In genomic region chr9:106643128-106643527, GRCm38 (mm10) we compare ENCODE assay signal across 9 mouse cellular contexts. TPM values are rescaled to one million over a fixed set of nuclear protein-coding genes. Genes with fewer than 3 reads are reported as not detected.
DNase-seq lines count a peak whose midpoint lies in the region; ATAC-seq and TF ChIP-seq lines count a peak whose summit lies in the region.
"Had no signal": no experiment of that assay in that cellular context is flagged by ENCODE, and none has a peak within 500 bp of the region (broad histone marks: within the 10 kb centered on the region; RNA-seq: fewer than 3 reads in every experiment).

No protein-coding gene starts in this region.

- no peak overlapping the region for H3K4me2 ChIP-seq in heart, postnatal 0 days (ENCODE audit: low read depth, low read length)

- no peak for ATAC-seq in CD4-positive, CD25-positive, alpha-beta regulatory T cell, adult 4 months
- 0 out of 2 replicates have a peak, but pooled peaks have one; percentile 44 for ATAC-seq in heart, postnatal 0 days (ENCODE audit: insufficient read depth, low read depth)

- DNase-seq in CD4-positive, CD25-positive, alpha-beta regulatory T cell, adult 2 months (ENCODE audit: low read depth, low spot score): peak; percentile 77
- DNase-seq in WW6 (ENCODE audit: low read depth, low spot score): peak; percentile 70
- peak; percentile 73 to 86 for DNase-seq in cerebellum, postnatal 4 days (ENCODE audit: low spot score in 2 of 2)
- DNase-seq in heart, postnatal 0 days (ENCODE audit: low spot score): peak; percentile 47
- peak; percentile 61 to 84 for DNase-seq in layer of hippocampus, adult 8-10 months (ENCODE audit: low spot score in 2 of 2)
- peak; percentile 84 for DNase-seq in lung, postnatal 14 days
- peak; percentile 86 for DNase-seq in right cerebral cortex, postnatal 4 days

- peak; percentile 78 for TF ChIP-seq CTCF in heart, postnatal 0 days (IDR thresholded peaks at IDR 0.05; ENCODE audit: low read depth)

- no peak overlapping the region for H3K27ac ChIP-seq in heart, postnatal 0 days (ENCODE audit: low read depth)
- H3K27ac ChIP-seq: macrophage had no signal

- no peak overlapping the region for H3K4me3 ChIP-seq in heart, postnatal 0 days (ENCODE audit: low read depth, low read length)

- no peaks in the 10 kb centered on the region for H3K36me3 ChIP-seq in heart, postnatal 0 days (replicated peaks; ENCODE audit: control insufficient read depth, insufficient read depth, low read length)

- TF ChIP-seq EP300 in heart, postnatal 0 days (IDR thresholded peaks at IDR 0.05; ENCODE audit: low read depth): no peak

- no peaks in the 10 kb centered on the region for H3K4me1 ChIP-seq in heart, postnatal 0 days (ENCODE audit: control insufficient read depth, insufficient read depth)

- 32% methylated on average over 7 of the region's 7 CpGs for WGBS in heart, postnatal 0 days

- H3K9ac ChIP-seq in heart, postnatal 0 days (replicated peaks; ENCODE audit: low read depth, low read length): no peak overlapping the region

- no peaks in the 10 kb centered on the region for H3K9me3 ChIP-seq in heart, postnatal 0 days (replicated peaks; ENCODE audit: control insufficient read depth, low read length)

- 0 out of 2 replicates have a peak, but pooled peaks cover 5% of the 10 kb centered on the region for H3K27me3 ChIP-seq in heart, postnatal 0 days (ENCODE audit: control insufficient read depth, insufficient read depth, low read length)

RNA-seq across cellular contexts. Expression of gene Grm2, which starts 12.8 kb away (rescaled TPM):
- polyA plus RNA-seq in CD4-positive, CD25-positive, alpha-beta regulatory T cell, adult 4 months (2017; shearing (Covaris generic)): not detected
- not detected in 2 replicates for total RNA-seq in heart, postnatal 0 days (2014; rRNA removed; ENCODE audit: low replicate concordance)
- not detected in 2 replicates for polyA plus RNA-seq in heart, postnatal 0 days (2015; fragmentation: Nextera tagmentation; extraction: Ambion mirVana)
- 10 to 100 TPM; 56.9 to 66.6 (median 59.3) TPM for total RNA-seq in layer of hippocampus, adult 8-10 months (2022)
- polyA plus RNA-seq: macrophage had no signal

RNA-seq across cellular contexts. Expression of gene Iqcf6, which starts 16.7 kb away (rescaled TPM):
- not detected for polyA plus RNA-seq in CD4-positive, CD25-positive, alpha-beta regulatory T cell, adult 4 months (2017; shearing (Covaris generic))
- not detected in 2 replicates for total RNA-seq in heart, postnatal 0 days (2014; rRNA removed; ENCODE audit: low replicate concordance)
- polyA plus RNA-seq in heart, postnatal 0 days (2015; fragmentation: Nextera tagmentation; extraction: Ambion mirVana): not detected in 2 replicates
- total RNA-seq in layer of hippocampus, adult 8-10 months (2022): not detected
- polyA plus RNA-seq: macrophage had no signal

RNA-seq across cellular contexts. Expression of gene Tex264, which starts 42.6 kb away (rescaled TPM):
- 10 to 100 TPM; 40.7 to 62.0 TPM for polyA plus RNA-seq in CD4-positive, CD25-positive, alpha-beta regulatory T cell, adult 4 months (2017; shearing (Covaris generic))
- total RNA-seq in heart, postnatal 0 days (2014; rRNA removed; ENCODE audit: low replicate concordance): 30.9 and 122 TPM in 2 replicates
- 44.6 and 47.9 TPM in 2 replicates for polyA plus RNA-seq in heart, postnatal 0 days (2015; fragmentation: Nextera tagmentation; extraction: Ambion mirVana)
- 100 to 1,000 TPM in 1 of 4 experiments, 10 to 100 TPM in 3; 82.1 to 103 (median 92.2) TPM for total RNA-seq in layer of hippocampus, adult 8-10 months (2022)

Comparison
In these comparisons a context has a peak if more than half of its experiments do, and no peak if none do; other contexts are left out.
1. RNA of gene Grm2, which starts 12.8 kb away (total RNA-seq): 56.9 to 66.6 TPM in layer of hippocampus, adult 8-10 months; not detected in heart, postnatal 0 days; every median in the first group is over 10 times any median in the second.
2. Peak in every context shown above with its lines, with median percentiles within 50 percentile points of each other: DNase-seq.